Mouse (Mus musculus) left cerebral cortex, postnatal 4 days (tissue): ENCODE measurements around the gene Cdk14. TPM values are rescaled to one million over a fixed set of nuclear protein-coding genes. Genes with fewer than 3 reads are reported as not detected.
A peak's percentile ranks its signal among the peaks of the same experiment; 100 is the strongest.

Experiments
- DNase-seq: peaks from one replicate; pipeline ENCODE4 v3.0.0-alpha.2; 2022
- intact Hi-C: fragments of 180-260 bp; cut with DNase I; formaldehyde crosslinking; loops from one replicate; pipeline ENCODE4 v1.15.1; 2025
- total RNA-seq, 2 experiments: library from RNA; stranded (reverse); gene quantifications; 2 replicates each; pipeline ENCODE4 v1.2.3; 2021

Gene Cdk14
- total RNA-seq, 2 experiments from 2014 or later, result 84.2 to 92.2 TPM

- intact Hi-C loops, result no loop called here
- DNase-seq, result peak; percentile 23
Observed at GRCm38 (mm10) chr5:5115546-5115945, 304.6 kb downstream of the Cdk14 start.

DNA sequence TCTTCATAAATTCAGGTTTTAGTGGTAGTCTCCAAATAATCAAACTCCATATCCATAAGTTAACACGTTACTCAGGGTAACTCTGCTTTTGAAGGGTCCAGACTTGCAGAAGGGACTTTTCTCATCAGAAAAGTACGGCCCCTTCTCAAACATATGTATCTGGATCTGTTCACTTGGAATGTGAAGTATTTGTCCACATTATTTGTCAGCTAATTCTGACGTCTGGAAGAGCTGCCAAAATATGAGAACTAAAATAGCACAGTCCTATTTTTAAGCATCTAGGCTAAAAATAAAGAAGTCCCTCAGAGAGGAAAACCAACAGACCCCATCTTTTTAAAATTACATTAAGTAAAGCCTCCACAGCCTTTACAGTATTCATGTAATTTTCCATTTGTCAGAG lies 310.5 kb downstream of the Cdk14 start:
- no peak for DNase-seq
- intact Hi-C loops, result no loop called here

DNA sequence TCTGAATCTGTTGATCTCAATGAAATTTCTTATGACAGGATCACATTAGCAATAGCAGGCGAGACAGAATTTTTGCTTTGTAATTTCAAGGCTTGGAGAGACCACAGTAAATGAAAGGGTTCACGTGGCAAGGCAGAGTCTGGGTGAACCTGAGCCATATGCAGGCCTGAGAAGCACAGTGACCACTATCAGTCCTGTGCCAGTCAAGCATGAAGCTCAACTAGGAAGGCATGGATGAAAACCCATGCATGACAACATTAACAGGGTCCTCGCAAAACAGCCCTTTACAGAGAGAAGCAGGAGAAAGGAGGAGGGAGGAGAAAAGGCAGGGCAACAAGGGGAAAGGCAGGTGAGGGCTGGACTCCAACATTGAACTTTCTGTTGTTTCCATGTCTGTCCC lies 311.1 kb downstream of the Cdk14 start:
- DNase-seq, result no peak
- intact Hi-C loops, result no loop called here

GRCm38 (mm10) chr5:5096248-5096915 lies 323.7 kb downstream of the Cdk14 start:
- no peak for DNase-seq
- intact Hi-C loops, result no loop called here

- peak; percentile 3 for DNase-seq
- intact Hi-C loops, result no loop called here
Observed at GRCm38 (mm10) chr5:5092736-5093135, 327.4 kb downstream of the Cdk14 start.

GRCm38 (mm10) chr5:5071526-5071925 lies 348.6 kb downstream of the Cdk14 start:
- intact Hi-C loops, result no loop called here
- no peak for DNase-seq

GRCm38 (mm10) chr5:5064686-5065085 lies 355.4 kb downstream of the Cdk14 start:
- intact Hi-C loops, result no loop called here
- no peak for DNase-seq

GRCm38 (mm10) chr5:5056102-5056883 lies 363.8 kb downstream of the Cdk14 start:
- intact Hi-C loops, result no loop called here
- DNase-seq, result no peak

DNA sequence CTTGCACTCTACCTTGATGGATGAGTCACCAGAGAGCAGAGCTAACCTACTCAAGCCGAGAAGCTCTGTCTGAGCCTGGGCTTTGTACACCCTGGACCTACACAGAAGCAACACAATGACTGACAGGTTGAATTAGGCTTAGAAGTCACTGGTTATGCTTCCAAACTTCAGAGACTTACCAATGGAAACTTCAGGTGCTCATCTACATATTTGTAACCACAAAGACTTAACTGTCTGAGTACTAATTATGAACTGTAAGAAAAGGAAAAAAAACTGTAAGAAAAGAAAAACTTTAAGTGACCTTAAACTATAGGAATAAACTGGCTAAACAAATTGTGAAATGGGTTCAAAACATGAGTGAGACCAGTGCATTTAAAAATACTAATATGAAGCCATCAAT lies 364.6 kb downstream of the Cdk14 start:
- intact Hi-C loops, result no loop called here

GRCm38 (mm10) chr5:5054270-5054669 lies 365.8 kb downstream of the Cdk14 start:
- no peak for DNase-seq
- intact Hi-C loops, result no loop called here

More for the DNA sequence above, 364.6 kb downstream of the Cdk14 start:
- no peak for DNase-seq

DNA sequence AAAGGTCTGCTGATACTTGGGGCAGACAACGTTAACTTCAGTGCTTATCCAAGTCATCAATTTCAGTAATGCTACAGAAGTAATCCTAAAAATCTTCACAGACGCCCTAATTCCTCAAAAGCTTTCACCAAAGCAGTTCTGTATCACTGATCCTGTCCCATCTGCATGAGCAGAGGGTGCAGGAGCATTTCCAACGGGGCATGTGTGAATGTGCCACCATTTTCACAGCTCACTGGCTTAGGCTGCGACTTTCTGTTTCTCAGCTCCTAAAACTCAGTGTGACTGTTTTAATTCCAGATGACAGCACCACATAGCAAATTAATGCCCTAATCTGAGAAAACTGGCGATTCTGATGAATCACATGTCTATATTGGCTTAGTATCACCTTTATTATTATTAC lies 375.8 kb downstream of the Cdk14 start:
- intact Hi-C loops, result no loop called here
- DNase-seq, result no peak

GRCm38 (mm10) chr5:5042735-5043134 lies 377.4 kb downstream of the Cdk14 start:
- no peak for DNase-seq
- intact Hi-C loops, result no loop called here

- intact Hi-C loops, result no loop called here
Observed at GRCm38 (mm10) chr5:5041480-5041879, 378.6 kb downstream of the Cdk14 start.

DNA sequence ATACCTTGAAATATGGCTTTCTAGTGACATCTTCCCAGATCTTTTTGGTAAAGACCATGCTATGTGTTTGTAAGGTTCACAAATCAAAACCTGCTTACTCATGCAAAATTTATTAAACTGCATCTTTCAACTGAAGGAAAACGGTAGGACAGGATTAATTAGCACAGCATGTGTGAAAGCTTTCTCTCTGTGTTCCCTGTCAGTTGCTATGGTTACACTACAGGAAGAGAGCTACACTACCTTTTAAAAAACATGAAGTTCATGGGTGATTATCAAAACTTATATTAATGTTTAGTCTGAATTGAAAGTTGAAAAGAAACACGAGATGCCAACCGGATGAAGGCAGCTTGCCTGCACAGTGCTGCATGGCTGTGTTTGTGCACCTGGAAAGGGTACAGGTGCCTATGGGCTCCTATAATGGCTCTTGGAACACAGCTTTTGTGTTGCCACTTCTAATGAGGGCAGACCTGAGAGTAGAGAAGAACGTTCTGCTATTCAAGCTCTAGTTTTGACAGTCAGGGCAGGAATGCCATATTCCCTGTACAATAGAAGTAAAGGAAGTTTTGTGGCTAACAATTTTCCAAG lies 380.3 kb downstream of the Cdk14 start:
- DNase-seq, result no peak
- intact Hi-C loops, result no loop called here

More at GRCm38 (mm10) chr5:5041480-5041879, 378.6 kb downstream of the Cdk14 start:
- no peak for DNase-seq

- DNase-seq, result no peak
- intact Hi-C loops, result no loop called here
Observed at GRCm38 (mm10) chr5:5033445-5033844, 386.7 kb downstream of the Cdk14 start.

GRCm38 (mm10) chr5:5032847-5033246 lies 387.3 kb downstream of the Cdk14 start:
- intact Hi-C loops, result no loop called here
- DNase-seq, result no peak

GRCm38 (mm10) chr5:5032446-5032845 lies 387.7 kb downstream of the Cdk14 start:
- DNase-seq, result peak; percentile 14
- intact Hi-C loops, result no loop called here

- intact Hi-C loops, result no loop called here
- DNase-seq, result no peak
Observed at GRCm38 (mm10) chr5:5030431-5030830, 389.7 kb downstream of the Cdk14 start.

DNA sequence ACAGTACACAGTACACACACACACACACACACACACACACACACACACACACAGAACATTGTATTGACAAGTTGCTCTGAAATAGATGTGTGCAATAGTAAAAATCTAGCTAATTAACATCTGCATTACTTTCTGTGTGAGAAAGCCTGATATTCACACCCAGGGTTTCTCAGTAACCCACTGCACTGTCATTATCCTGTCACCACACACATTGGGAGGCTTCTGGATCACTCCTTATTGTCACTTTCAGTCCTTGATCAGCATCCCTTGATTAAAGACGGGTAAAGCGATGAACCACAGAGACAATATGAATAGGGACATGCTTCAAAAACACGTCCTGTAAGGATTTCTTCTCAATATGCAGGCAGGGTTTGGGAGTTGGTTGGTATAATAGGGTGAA lies 401.2 kb downstream of the Cdk14 start:
- intact Hi-C loops, result no loop called here
- no peak for DNase-seq

- intact Hi-C loops, result no loop called here
Observed at GRCm38 (mm10) chr5:5018242-5018641, 401.9 kb downstream of the Cdk14 start.

GRCm38 (mm10) chr5:5013783-5014182 lies 406.3 kb downstream of the Cdk14 start:
- intact Hi-C loops, result no loop called here
- DNase-seq, result no peak

More at GRCm38 (mm10) chr5:5018242-5018641, 401.9 kb downstream of the Cdk14 start:
- DNase-seq, result no peak
